8 mouse cellular contexts compared by ENCODE assay signal in the genomic region with DNA sequence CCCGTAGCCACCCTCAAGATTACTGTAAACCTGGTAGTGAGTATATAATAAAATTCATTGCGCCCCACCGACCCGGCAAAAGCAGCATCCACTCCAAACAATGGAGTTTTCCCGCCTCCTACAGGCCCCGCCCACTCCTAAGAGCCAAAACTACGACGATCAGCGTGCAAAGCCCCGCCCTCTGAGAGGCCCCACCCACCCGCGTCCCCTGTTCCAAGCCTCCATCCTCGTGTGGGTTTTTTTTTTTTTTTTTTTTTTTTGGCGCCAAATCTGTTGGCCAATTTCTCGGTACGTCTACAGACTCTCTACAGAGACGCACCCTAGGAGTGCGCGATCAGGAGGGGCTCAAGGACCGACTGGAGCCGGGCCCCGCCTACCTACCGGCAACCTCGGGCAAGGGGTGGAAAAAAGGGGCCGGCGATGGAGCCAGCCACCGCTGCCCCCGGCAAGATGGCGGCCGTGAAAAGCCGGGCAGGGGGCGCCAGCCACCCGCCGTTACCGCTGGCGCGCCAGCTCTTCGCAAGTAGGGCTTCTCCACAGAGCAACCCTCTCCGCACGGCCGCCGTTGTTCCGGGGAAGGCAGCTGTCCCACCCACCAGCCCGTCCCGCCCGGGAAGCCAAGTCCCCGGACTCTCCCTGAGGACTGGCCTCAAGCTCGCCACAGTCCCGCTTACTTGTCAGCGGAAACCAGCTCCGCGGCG. TPM values are rescaled to one million over a fixed set of nuclear protein-coding genes. Genes with fewer than 3 reads are reported as not detected.
DNase-seq lines count a peak whose midpoint lies in the region; ATAC-seq and TF ChIP-seq lines count a peak whose summit lies in the region.

No protein-coding gene starts in this region.

- peak; percentile 66 for DNase-seq in layer of hippocampus, adult 11-12 months (ENCODE audit: low spot score)
- no peak for DNase-seq in layer of hippocampus, adult 9-10 months (ENCODE audit: low spot score)
- peak; percentile 92 for DNase-seq in embryo, embryonic 11.5 days (ENCODE audit: low read depth, low spot score)
- DNase-seq in gastrocnemius, postnatal 36 days = peak; percentile 68 to 70
- peak; percentile 95 for DNase-seq in limb, embryonic 10.5 days (ENCODE audit: low spot score)

- WGBS in intestine, embryonic 15.5 days = under 1% methylated on average over 52 of the region's 53 CpGs
- WGBS in limb, embryonic 10.5 days = under 1% methylated on average over 53 of the region's 53 CpGs
- under 1% methylated on average over 53 of the region's 53 CpGs for WGBS in midbrain, embryonic 12.5 days
- 0% methylated on average over 53 of the region's 53 CpGs for WGBS in small intestine, adult 2 months

- H3K9ac ChIP-seq in intestine, embryonic 15.5 days = peak overlapping the region; percentile 87
- peak overlapping the region; percentile 94 for H3K9ac ChIP-seq in midbrain, embryonic 12.5 days (replicated peaks)

- peaks cover 10% of the 10 kb centered on the region for H3K4me1 ChIP-seq in intestine, embryonic 15.5 days (replicated peaks)
- peaks cover 11% of the 10 kb centered on the region for H3K4me1 ChIP-seq in limb, embryonic 10.5 days
- peaks cover 21% of the 10 kb centered on the region for H3K4me1 ChIP-seq in midbrain, embryonic 12.5 days
- H3K4me1 ChIP-seq in small intestine, adult 2 months (ENCODE audit: control insufficient read depth, insufficient read depth, insufficient read length, low read length) = 0 out of 2 replicates have a peak, but pooled peaks cover 2% of the 10 kb centered on the region

- H3K36me3 ChIP-seq in intestine, embryonic 15.5 days = no peaks in the 10 kb centered on the region
- peaks cover 45% of the 10 kb centered on the region for H3K36me3 ChIP-seq in limb, embryonic 10.5 days
- peaks cover 15% of the 10 kb centered on the region for H3K36me3 ChIP-seq in midbrain, embryonic 12.5 days
- H3K36me3 ChIP-seq in small intestine, adult 2 months (ENCODE audit: control insufficient read depth, insufficient read depth, low read length) = peaks cover 2% of the 10 kb centered on the region; the same call in 1 of the 2 replicates

- H3K27ac ChIP-seq in intestine, embryonic 15.5 days = peak overlapping the region; percentile 96
- H3K27ac ChIP-seq in limb, embryonic 10.5 days = peak overlapping the region; percentile 99
- H3K27ac ChIP-seq in midbrain, embryonic 12.5 days (replicated peaks) = peak overlapping the region; percentile 95
- peak overlapping the region; percentile 77 for H3K27ac ChIP-seq in small intestine, adult 2 months (ENCODE audit: insufficient read depth, low read depth, low read length)

- intact Hi-C loops in gastrocnemius, postnatal 36 days (cut with DNase I) = no loop called here

- peak overlapping the region; percentile 94 for H3K4me3 ChIP-seq in intestine, embryonic 15.5 days (replicated peaks)
- peak overlapping the region; percentile 99 for H3K4me3 ChIP-seq in limb, embryonic 10.5 days
- peak overlapping the region; percentile 99 for H3K4me3 ChIP-seq in midbrain, embryonic 12.5 days
- peak overlapping the region; percentile 86 for H3K4me3 ChIP-seq in small intestine, adult 2 months (ENCODE audit: low read depth, low read length)

- H3K27me3 ChIP-seq in intestine, embryonic 15.5 days (replicated peaks) = no peaks in the 10 kb centered on the region
- no peaks in the 10 kb centered on the region for H3K27me3 ChIP-seq in limb, embryonic 10.5 days (ENCODE audit: low read depth, poor library complexity, severe bottlenecking)
- H3K27me3 ChIP-seq in midbrain, embryonic 12.5 days = no peaks in the 10 kb centered on the region
- H3K27me3 ChIP-seq in small intestine, adult 2 months (ENCODE audit: control insufficient read depth, insufficient read depth, low read length) = no peaks in the 10 kb centered on the region

- TF ChIP-seq CTCF in small intestine, adult 2 months (IDR thresholded peaks at IDR 0.05; ENCODE audit: extremely low read depth, insufficient read length, insufficient replicate concordance, low read depth, low read length) = no peak

- TF ChIP-seq POLR2A in small intestine, adult 2 months (IDR thresholded peaks at IDR 0.05; ENCODE audit: low read depth, low read length) = no peak

- H3K9me3 ChIP-seq in intestine, embryonic 15.5 days = no peaks in the 10 kb centered on the region
- H3K9me3 ChIP-seq in limb, embryonic 10.5 days (replicated peaks) = no peaks in the 10 kb centered on the region
- H3K9me3 ChIP-seq in midbrain, embryonic 12.5 days = no peaks in the 10 kb centered on the region

- H3K4me2 ChIP-seq in intestine, embryonic 15.5 days (replicated peaks) = peak overlapping the region; percentile 75
- peak overlapping the region; percentile 66 for H3K4me2 ChIP-seq in midbrain, embryonic 12.5 days (replicated peaks)

- ATAC-seq in intestine, embryonic 15.5 days = peak; percentile 81
- peak; percentile 77 for ATAC-seq in midbrain, embryonic 12.5 days (ENCODE audit: low FRiP score, low read depth)

RNA-seq across cellular contexts. Expression of gene Nasp, which starts 0.9 kb away (rescaled TPM):
- 10 to 100 TPM in 1 of 2 experiments, 1 to 10 TPM in 1; 9.8 to 12.4 TPM for total RNA-seq in gastrocnemius, postnatal 36 days (2021)
- 110 and 118 TPM in 2 replicates for polyA plus RNA-seq in intestine, embryonic 15.5 days (2015; fragmentation: Nextera tagmentation; extraction: Ambion mirVana)
- polyA plus RNA-seq in limb, embryonic 10.5 days (2016; fragmentation: Nextera tagmentation; extraction: Ambion mirVana) = 334 and 364 TPM in 2 replicates
- polyA plus RNA-seq in midbrain, embryonic 12.5 days (2016; fragmentation: Nextera tagmentation; extraction: Ambion mirVana) = 229 and 242 TPM in 2 replicates
- polyA plus RNA-seq in small intestine, adult 2 months (2012; rRNA removed) = 0.62 and 0.96 TPM in 2 replicates

RNA-seq across cellular contexts. Expression of gene Akr1a1, which starts 24.7 kb away (rescaled TPM):
- 100 to 1,000 TPM; 169 to 180 TPM for total RNA-seq in gastrocnemius, postnatal 36 days (2021)
- 772 and 821 TPM in 2 replicates for polyA plus RNA-seq in intestine, embryonic 15.5 days (2015; fragmentation: Nextera tagmentation; extraction: Ambion mirVana)
- 694 and 733 TPM in 2 replicates for polyA plus RNA-seq in limb, embryonic 10.5 days (2016; fragmentation: Nextera tagmentation; extraction: Ambion mirVana)
- polyA plus RNA-seq in midbrain, embryonic 12.5 days (2016; fragmentation: Nextera tagmentation; extraction: Ambion mirVana) = 463 and 513 TPM in 2 replicates
- polyA plus RNA-seq in small intestine, adult 2 months (2012; rRNA removed) = 304 and 652 TPM in 2 replicates

RNA-seq across cellular contexts. Expression of gene Ccdc17, which starts 30.4 kb away (rescaled TPM):
- total RNA-seq in gastrocnemius, postnatal 36 days (2021) = 1 to 10 TPM; 1.6 to 2.2 TPM
- 4.1 and 4.8 TPM in 2 replicates for polyA plus RNA-seq in intestine, embryonic 15.5 days (2015; fragmentation: Nextera tagmentation; extraction: Ambion mirVana)
- polyA plus RNA-seq in limb, embryonic 10.5 days (2016; fragmentation: Nextera tagmentation; extraction: Ambion mirVana) = 0.84 and 1.5 TPM in 2 replicates
- 3.4 and 4.6 TPM in 2 replicates for polyA plus RNA-seq in midbrain, embryonic 12.5 days (2016; fragmentation: Nextera tagmentation; extraction: Ambion mirVana)
- 4.1 and 4.3 TPM in 2 replicates for polyA plus RNA-seq in small intestine, adult 2 months (2012; rRNA removed)

RNA-seq across cellular contexts. Expression of gene Prdx1, which starts 58.5 kb away (rescaled TPM):
- 100 to 1,000 TPM; 190 to 226 TPM for total RNA-seq in gastrocnemius, postnatal 36 days (2021)
- polyA plus RNA-seq in intestine, embryonic 15.5 days (2015; fragmentation: Nextera tagmentation; extraction: Ambion mirVana) = 1,436 and 1,568 TPM in 2 replicates
- 1,278 and 1,447 TPM in 2 replicates for polyA plus RNA-seq in limb, embryonic 10.5 days (2016; fragmentation: Nextera tagmentation; extraction: Ambion mirVana)
- polyA plus RNA-seq in midbrain, embryonic 12.5 days (2016; fragmentation: Nextera tagmentation; extraction: Ambion mirVana) = 740 and 818 TPM in 2 replicates
- polyA plus RNA-seq in small intestine, adult 2 months (2012; rRNA removed) = 40.5 and 74.0 TPM in 2 replicates

Comparison
In these comparisons a context has a peak if more than half of its experiments do, and no peak if none do; other contexts are left out.
1. RNA of gene Nasp, which starts 0.9 kb away (polyA plus RNA-seq): 334 to 364 TPM in limb, embryonic 10.5 days, 229 to 242 TPM in midbrain, embryonic 12.5 days and 110 to 118 TPM in intestine, embryonic 15.5 days; 0.62 to 0.96 TPM in small intestine, adult 2 months; every median in the first group is over 10 times any median in the second.
2. Peak in every context shown above with its lines, with median percentiles within 50 percentile points of each other: H3K27ac ChIP-seq and H3K4me3 ChIP-seq.